Mouse (Mus musculus) liver, postnatal 0 days (tissue): ENCODE results near the gene Pcmtd2. TPM values are rescaled to one million over a fixed set of nuclear protein-coding genes. Genes with fewer than 3 reads are reported as not detected.

Experiments used
- ATAC-seq: fragments of 200-750 bp; cut with Nextera tagmentation; 2 replicates; pipeline ENCODE4 v1.8.0; 2017; ENCODE audit warnings: mild to moderate bottlenecking, moderate library complexity
- DNase-seq: peaks from one replicate; pipeline ENCODE4 v3.0.0-alpha.2; 2016
- H3K27ac ChIP-seq: fragments of 300-500 bp; sonication (generic); 2 replicates; pipeline ENCODE4 v1.5.1; 2014; ENCODE audit warnings: antibody characterized with exemption, moderate library complexity, mild to moderate bottlenecking, low read depth
- H3K27me3 ChIP-seq: fragments of 300-500 bp; sonication (generic); 2 replicates; pipeline ENCODE4 v1.6.1; 2014; ENCODE audit warnings: low read length, control low read depth, mixed read lengths; ENCODE audit not compliant: insufficient read depth
- H3K36me3 ChIP-seq: fragments of 300-500 bp; sonication (generic); replicated peaks from 2 replicates; pipeline ENCODE4 v1.6.1; 2014; ENCODE audit warnings: mild to moderate bottlenecking, control low read depth, low read length, moderate library complexity, mixed read lengths; ENCODE audit not compliant: insufficient read depth
- H3K4me1 ChIP-seq: fragments of 300-500 bp; sonication (generic); 2 replicates; pipeline ENCODE4 v1.6.1; 2014; ENCODE audit warnings: antibody characterized with exemption, mild to moderate bottlenecking, control low read depth; ENCODE audit not compliant: insufficient read depth
- H3K4me2 ChIP-seq: fragments of 300-500 bp; sonication (generic); 2 replicates; pipeline ENCODE4 v1.6.1; 2014; ENCODE audit warnings: low read depth, mild to moderate bottlenecking, low read length, moderate library complexity, mixed read lengths
- H3K4me3 ChIP-seq: fragments of 300-500 bp; sonication (generic); 2 replicates; pipeline ENCODE4 v1.5.1; 2014; ENCODE audit warnings: low read depth, low read length
- H3K9ac ChIP-seq: fragments of 300-500 bp; sonication (generic); replicated peaks from 2 replicates; pipeline ENCODE4 v1.6.1; 2014; ENCODE audit warnings: mild to moderate bottlenecking, moderate library complexity
- H3K9me3 ChIP-seq: fragments of 300-500 bp; sonication (generic); 2 replicates; pipeline ENCODE4 v1.6.1; 2016; ENCODE audit warnings: mild to moderate bottlenecking, control low read depth, low read length, mixed read lengths
- CTCF ChIP-seq: sonication (generic); IDR thresholded peaks from 2 replicates; pipeline ENCODE4 v1.5.1; 2016; ENCODE audit warnings: antibody characterized with exemption, low read depth
- EP300 ChIP-seq: IDR thresholded peaks from 2 replicates; pipeline ENCODE4 v1.6.1; 2016; ENCODE audit warnings: antibody characterized with exemption, low read depth, mild to moderate bottlenecking
- WGBS: fragments of 180-500 bp; shearing (Covaris S2); extraction: QIAGEN DNeasy Blood & Tissue Kit; methylation state at CpG from one replicate; pipeline ENCODE4 v1.1.7; 2014; ENCODE audit not compliant: insufficient replicate concordance; 5-methylcytosine and 5-hydroxymethylcytosine counted together
- polyA plus RNA-seq: library from polyadenylated mRNA; unstranded; fragments of >200 nt; fragmentation: Nextera tagmentation; extraction: Ambion mirVana; gene quantifications from 2 replicates; pipeline ENCODE4 v1.2.1, GENCODE M21; 2015

Pcmtd2 gene
- polyA plus RNA-seq, 1 experiment from 2014 or later = 10.5 TPM

- 90% methylated on average over 2 of the region's 2 CpGs for WGBS
- H3K36me3 ChIP-seq = 0 out of 2 replicates have a peak, but pooled peaks cover 14% of the 10 kb centered on the region
- no peaks in the 10 kb centered on the region for H3K4me1 ChIP-seq
- TF ChIP-seq CTCF (no peak), EP300 (no peak)
- DNase-seq (no peak), ATAC-seq (no peak)
- H3K27me3 ChIP-seq = no peaks in the 10 kb centered on the region
- no peak overlapping the region for H3K4me2 ChIP-seq
- no peak overlapping the region for H3K9ac ChIP-seq
- H3K4me3 ChIP-seq = no peak overlapping the region
- no peak overlapping the region for H3K27ac ChIP-seq
- no peaks in the 10 kb centered on the region for H3K9me3 ChIP-seq
Observed at GRCm38 (mm10) chr2:181871039-181871438, 33.4 kb downstream of the Pcmtd2 start.

DNA sequence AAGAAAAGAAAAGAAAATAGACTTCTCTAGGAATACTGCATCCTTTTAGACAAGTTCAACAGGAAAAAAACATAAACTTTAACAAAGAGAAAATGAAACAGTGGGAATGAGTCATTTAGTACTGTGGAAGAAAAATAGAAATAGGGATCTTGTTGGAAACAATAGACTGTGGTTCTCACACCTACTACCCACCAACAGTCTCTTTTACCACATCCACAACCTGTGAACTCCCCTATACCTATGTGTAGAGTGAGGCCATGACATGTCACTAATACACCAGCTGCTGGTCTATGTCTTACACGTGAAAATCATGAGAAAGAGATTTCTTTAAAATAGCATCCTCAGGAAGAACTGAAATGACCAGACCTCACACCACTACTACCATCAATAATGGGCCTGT is 41.2 kb downstream of the Pcmtd2 start:
- Histone ChIP-seq H3K27me3 (no peaks in the 10 kb centered on the region), H3K9me3 (no peaks in the 10 kb centered on the region), H3K27ac (no peak overlapping the region), H3K4me3 (no peak overlapping the region), H3K4me1 (no peaks in the 10 kb centered on the region), H3K4me2 (no peak overlapping the region), H3K9ac (no peak overlapping the region), H3K36me3 (no peaks in the 10 kb centered on the region)
- 63% methylated on average over 1 of the region's 1 CpGs for WGBS
- DNase-seq (no peak), ATAC-seq (no peak)
- TF ChIP-seq EP300 = no peak
- TF ChIP-seq CTCF = no peak

DNA sequence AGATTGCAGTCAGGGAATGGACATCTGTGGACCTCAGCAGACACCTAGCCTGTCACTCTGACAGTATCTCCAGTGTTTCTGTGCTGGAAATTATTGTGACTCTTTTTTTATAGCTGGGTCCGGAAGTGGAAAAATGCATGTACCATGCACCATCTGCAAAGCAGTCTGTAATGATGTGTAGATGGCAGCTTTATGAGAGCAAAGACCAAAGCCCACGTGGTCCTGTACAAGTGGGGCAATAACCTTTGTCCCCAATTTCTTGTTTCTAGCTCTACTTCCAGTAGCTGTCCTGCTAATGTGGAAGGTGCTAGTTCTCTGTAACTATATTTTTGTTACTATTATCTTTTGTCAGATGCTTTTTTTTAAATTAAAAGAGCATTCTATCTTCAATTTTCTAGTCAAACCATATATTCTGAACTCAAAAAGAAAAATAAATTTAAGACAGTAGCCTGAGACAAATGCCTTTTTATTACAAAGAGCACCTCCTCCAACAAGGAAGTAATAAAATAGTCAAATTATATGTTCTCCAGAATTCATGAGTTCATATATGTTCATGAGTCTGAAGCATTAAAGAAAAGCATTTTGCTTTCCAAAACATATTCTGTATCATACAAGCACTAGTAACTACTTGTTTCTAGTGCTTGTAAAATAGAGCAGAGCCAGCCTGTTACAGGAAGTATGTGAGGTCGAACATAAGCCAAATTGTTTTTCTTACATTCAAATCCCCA is 45.5 kb downstream of the Pcmtd2 start:
- ATAC-seq (no peak), DNase-seq (no peak)
- H3K9me3 ChIP-seq = no peaks in the 10 kb centered on the region
- H3K4me3 ChIP-seq = no peak overlapping the region
- no peaks in the 10 kb centered on the region for H3K27me3 ChIP-seq
- H3K4me1 ChIP-seq = no peaks in the 10 kb centered on the region
- TF ChIP-seq EP300 (no peak), CTCF (no peak)
- no peaks in the 10 kb centered on the region for H3K36me3 ChIP-seq
- no peak overlapping the region for H3K9ac ChIP-seq
- H3K4me2 ChIP-seq = no peak overlapping the region
- no peak overlapping the region for H3K27ac ChIP-seq
- 76% methylated on average over 3 of the region's 3 CpGs for WGBS

Other genes starting within 250 kb of the Pcmtd2 start
- 16.7 and 17.5 TPM in 2 replicates for gene Prpf6, start 246.0 kb upstream of the Pcmtd2 start, polyA plus RNA-seq
- 8.9 and 10.5 TPM in 2 replicates for gene Zfp512b, start 245.1 kb upstream of the Pcmtd2 start, polyA plus RNA-seq
- gene Samd10, start 238.6 kb upstream of the Pcmtd2 start, polyA plus RNA-seq = 2.1 and 2.3 TPM in 2 replicates
- gene Gm29797, start 180.8 kb upstream of the Pcmtd2 start, polyA plus RNA-seq = not detected in 2 replicates
- gene Sox18, start 166.2 kb upstream of the Pcmtd2 start, polyA plus RNA-seq = 11.4 and 12.2 TPM in 2 replicates
- gene Tcea2, start 157.5 kb upstream of the Pcmtd2 start, polyA plus RNA-seq = 3.8 and 4.4 TPM in 2 replicates
- 18.6 and 20.5 TPM in 2 replicates for gene Rgs19, start 143.9 kb upstream of the Pcmtd2 start, polyA plus RNA-seq
- gene Lkaaear1, start 139.4 kb upstream of the Pcmtd2 start, polyA plus RNA-seq = not detected in 2 replicates
- gene Oprl1, start 122.8 kb upstream of the Pcmtd2 start, polyA plus RNA-seq = 0.07 and 0.17 TPM in 2 replicates
- gene Myt1, start 74.5 kb upstream of the Pcmtd2 start, polyA plus RNA-seq = not detected in 2 replicates
- gene Polr3k, start 26.5 kb downstream of the Pcmtd2 start, polyA plus RNA-seq = 15.5 and 15.6 TPM in 2 replicates
- gene Gm14496, start 153.3 kb downstream of the Pcmtd2 start, polyA plus RNA-seq = not detected in 2 replicates